Mouse (Mus musculus): ENCODE measurements around the gene Abhd12b. TPM values are rescaled to one million over a fixed set of nuclear protein-coding genes. Genes with fewer than 3 reads are reported as not detected.

Gene Abhd12b
- total RNA-seq (2021) (not detected), polyA plus RNA-seq (2012; rRNA removed) (not detected in 2 replicates)
- long read RNA-seq: 0 reads

DNA sequence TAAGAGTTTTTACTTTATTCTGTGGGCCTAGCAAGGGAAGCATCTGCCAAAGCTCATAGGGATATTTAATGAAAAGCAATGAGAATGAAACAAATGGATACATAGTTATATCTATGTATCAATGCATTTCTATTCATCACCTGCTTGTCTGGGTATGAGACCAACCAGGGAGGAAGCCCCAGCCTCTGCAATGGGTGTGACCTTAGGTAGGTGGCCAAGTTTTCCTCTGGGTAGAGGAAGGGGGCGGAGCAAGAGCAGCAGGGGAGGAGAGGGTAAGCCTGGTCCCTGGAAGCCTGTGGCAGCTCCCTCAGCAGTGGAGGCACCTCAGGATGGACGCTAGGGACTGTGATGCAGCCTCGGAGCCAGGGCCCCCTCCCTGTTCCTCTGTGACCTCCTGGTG lies at the start of gene Abhd12b:
Gene Abhd12b, plus strand, starts transcription at position 301 of the 400 bp plus-strand sequence.
- no peak for DNase-seq

- DNase-seq: peak; percentile 25
Observed at GRCm38 (mm10) chr12:70104199-70104598, 49.7 kb upstream of the Abhd12b start.

- DNase-seq: no peak
Observed at GRCm38 (mm10) chr12:70104776-70105420, 49.0 kb upstream of the Abhd12b start.

- no peak for DNase-seq
Observed at GRCm38 (mm10) chr12:70105885-70106284, 48.1 kb upstream of the Abhd12b start.

DNA sequence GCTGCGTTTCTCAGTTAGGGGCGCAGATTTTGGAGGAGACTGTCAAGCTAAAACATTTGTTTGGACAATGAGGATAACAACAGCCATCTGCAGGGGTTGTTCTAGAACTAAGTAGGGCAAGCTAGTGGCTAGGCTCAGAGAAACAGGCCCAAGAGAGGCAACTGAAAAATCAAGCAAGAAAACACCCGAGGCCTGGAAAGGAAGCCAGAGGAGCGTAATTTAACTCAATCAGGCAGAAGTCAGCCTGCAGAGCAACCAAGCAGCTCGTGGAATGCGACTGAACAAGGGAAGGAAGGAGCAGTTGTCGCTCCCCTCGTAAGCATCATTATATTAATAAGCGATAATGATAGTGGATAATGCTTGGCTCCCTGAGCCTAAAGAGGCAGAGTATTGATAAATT lies 47.4 kb upstream of the Abhd12b start:
- DNase-seq: no peak

- no peak for DNase-seq
Observed at GRCm38 (mm10) chr12:70108104-70108503, 45.8 kb upstream of the Abhd12b start.

- DNase-seq: peak; percentile 56
Observed at GRCm38 (mm10) chr12:70109921-70110320, 44.0 kb upstream of the Abhd12b start.

- peak; percentile 28 for DNase-seq
Observed at GRCm38 (mm10) chr12:70110375-70111116, 43.4 kb upstream of the Abhd12b start.

DNA sequence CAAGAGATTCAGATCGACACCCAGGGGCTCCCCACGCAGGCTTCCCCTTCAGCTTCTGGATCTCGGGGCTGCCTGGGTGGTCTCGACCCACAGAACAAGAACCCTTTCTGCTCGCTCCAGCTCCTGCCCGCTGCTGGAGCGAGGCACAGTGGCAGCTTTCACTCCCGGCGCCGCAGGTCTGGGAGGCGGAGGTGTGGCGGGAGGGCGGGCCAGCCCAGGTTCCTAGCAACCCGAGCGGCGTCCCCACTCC lies 42.9 kb upstream of the Abhd12b start:
- peak; percentile 71 for DNase-seq

DNA sequence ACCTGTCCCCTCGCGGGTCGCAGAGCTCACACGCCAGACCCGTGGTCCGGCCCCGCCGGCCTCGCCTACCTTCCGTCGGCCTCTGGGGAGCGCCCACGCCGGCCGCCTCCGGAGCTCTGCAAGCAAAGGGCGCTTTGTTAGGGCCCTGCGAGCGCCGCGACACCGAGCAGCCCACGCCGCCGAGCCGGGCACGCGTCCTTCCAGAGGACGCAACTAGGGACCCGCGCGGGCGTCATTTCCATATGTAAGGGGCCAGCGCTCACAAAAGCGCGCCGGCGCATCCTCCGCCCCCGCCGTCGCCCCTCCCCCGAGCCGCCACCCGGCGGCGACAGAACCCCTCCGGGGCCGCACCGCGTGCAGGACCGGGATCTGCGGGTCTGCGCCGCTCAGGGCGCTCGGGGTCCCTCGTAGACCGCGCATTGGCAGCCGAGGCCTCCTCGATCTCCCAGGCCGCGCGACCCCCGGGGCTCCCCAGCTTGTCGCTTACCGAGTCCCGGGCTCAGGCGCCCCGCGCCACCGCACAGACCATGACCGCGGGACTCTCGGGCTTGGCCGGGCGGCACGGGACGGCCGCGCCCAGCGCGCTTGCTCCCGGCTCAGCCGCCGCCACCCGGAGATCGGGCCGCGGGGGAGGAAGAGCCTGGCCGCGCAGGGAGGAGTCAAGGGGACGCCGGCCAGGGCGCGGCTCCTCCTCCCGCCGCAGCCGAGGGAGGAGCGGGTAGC lies 42.4 kb upstream of the Abhd12b start:
- peak; percentile 92 for DNase-seq

DNA sequence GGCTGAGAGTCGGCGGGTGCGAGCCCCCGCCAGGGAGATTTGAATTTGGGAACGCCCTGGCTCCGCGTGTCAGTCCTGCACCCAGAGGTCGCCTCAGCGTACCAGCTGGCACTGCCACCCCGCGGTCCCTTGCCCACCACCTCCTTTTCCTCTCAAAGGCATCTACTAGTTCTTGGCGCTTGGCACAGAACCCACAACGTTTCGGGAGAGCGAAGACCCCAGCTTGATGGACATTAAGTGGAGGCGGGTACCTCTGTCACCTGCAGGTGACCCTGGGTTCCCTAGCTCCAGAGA lies 41.9 kb upstream of the Abhd12b start:
- DNase-seq: no peak

- no peak for DNase-seq
Observed at GRCm38 (mm10) chr12:70113351-70113750, 40.6 kb upstream of the Abhd12b start, which contains the start of gene Nin. Gene Nin, minus strand, starts transcription at chr12:70113717.

GRCm38 (mm10) chr12:70117146-70117545 lies 36.8 kb upstream of the Abhd12b start:
- DNase-seq: peak; percentile 77

DNA sequence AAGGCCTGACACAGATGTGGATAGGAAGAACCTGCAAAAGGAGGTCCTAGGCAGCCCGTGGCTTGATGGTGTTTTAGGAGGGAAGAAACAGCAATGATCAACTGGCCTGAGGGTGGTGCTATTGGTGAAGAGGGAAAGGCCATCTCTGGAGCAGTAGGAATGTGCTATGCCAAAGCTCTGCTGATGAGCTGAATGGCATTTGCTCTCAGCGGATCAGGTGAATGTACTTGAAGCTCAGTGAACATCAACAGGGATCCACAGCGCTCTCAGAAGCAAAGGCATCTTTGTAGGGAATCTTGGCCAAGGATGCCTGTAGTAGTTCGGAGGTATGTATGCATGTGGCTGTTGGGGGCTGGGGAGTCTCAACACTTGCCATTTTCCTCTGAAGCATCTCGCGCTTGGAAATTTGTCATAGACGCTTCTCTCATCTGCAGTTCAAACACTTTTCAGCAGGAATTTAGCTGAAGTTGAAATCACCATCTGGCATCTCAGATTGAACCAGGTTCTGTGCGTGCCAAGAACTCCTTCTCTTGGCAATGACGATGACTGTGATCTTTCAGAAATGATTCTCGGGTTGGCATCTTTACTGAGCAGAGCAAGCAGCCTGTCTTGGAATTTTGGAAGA lies 35.1 kb upstream of the Abhd12b start:
- DNase-seq: no peak

DNA sequence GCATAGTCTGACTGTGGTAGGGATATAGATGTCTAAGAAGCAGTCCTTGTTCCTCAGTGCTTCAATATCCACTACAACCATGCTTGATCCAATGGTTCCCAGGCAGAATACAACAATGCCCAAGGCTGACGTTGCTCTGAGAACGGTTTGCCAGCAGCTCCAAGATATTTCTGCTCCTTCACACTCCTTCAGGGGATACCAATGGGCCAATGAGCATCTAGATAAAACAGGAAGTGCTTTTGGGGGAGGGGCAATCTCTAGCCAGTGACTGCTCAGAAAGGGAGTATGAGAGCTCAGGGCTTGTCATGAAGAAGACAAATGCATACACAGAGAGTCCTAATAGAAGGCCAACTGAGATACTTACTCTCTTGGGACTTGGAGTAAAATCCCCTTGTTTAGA lies 34.4 kb upstream of the Abhd12b start:
- no peak for DNase-seq

DNA sequence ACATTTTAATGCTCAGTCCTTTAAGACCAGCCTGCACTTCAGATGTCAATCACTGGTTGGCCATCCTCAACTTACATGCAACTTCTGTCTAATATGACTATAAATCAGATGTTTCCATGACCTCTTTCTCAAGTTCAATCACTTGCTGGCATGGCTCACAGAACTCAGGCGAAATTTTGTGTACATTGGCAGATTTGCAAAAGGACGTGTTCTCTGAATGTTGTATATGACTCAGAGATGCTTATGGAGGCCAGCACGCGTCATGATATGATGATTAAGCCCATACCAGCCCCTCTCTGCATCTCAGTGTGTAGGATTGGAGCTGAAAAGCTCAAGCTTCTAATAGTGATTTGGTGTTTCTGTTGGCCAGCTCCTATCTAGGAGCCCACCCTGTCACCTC lies 27.3 kb upstream of the Abhd12b start:
- DNase-seq: no peak

DNA sequence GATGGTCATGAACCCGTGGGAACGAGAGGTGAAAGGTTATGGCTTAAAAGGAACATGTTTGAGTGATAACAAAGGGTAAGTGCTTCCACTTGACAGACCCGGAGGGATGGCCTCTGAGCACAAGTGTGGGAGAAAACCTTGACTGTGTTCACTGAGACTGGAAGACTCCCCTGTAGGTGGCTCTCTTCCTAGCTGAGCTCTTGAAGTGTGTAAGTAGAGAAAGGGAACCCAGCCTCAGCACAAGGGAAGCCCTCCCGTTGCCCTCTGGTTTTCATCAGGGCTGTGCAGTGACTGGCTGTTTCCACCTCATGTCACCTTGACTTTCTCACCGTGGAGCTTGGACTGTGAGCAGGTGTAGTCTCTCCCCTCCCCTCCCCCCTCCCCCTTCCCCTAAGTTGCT lies 24.8 kb upstream of the Abhd12b start:
- no peak for DNase-seq

GRCm38 (mm10) chr12:70131042-70131675 lies 22.8 kb upstream of the Abhd12b start:
- no peak for DNase-seq

GRCm38 (mm10) chr12:70134627-70135235 lies 19.2 kb upstream of the Abhd12b start:
- DNase-seq: no peak

DNA sequence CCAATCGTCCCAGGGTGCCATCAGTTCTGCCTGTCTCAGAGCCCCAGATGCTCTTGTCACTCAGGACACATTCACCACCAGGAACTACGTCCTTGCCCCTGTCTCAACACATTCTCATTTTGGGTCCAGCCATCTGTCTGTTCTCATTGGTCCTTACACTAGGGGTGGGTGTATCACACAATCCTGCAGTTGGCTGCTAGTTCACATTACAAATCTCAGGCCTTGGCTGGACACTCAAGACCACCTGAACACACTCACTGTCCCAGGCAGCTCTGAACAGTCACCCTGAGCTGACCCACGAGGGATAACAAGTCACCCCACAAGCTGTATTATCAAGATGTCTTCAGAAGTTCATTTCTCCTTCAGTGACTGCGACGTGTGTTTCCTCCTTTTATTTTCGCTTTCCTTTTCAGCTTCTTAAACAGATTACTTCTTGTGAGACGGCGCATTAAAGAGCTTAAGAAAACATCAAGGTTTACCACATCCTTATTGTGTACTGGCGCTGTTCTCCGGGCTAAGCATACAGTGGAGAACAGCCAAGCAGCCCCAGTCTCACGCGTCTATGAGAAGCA lies 17.7 kb upstream of the Abhd12b start:
- DNase-seq: no peak

DNA sequence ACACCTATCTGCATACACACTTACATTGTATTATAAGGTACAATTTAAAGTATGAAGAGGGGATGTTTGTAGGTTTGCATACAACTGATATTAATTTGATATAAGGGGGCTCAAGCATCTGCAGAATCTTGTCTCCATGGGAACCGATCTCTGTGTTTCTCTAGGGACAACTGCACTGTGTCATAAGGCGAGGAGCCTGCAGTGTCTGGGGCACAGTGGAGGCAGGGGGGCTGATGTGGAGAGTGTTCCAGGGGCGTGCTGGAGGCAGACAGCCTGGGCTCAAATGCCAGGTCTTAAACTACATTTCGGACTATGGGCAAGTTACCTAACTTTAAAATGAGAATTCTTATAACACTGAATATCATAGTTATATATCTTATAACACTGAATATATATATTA lies 16.8 kb upstream of the Abhd12b start:
- no peak for DNase-seq

DNA sequence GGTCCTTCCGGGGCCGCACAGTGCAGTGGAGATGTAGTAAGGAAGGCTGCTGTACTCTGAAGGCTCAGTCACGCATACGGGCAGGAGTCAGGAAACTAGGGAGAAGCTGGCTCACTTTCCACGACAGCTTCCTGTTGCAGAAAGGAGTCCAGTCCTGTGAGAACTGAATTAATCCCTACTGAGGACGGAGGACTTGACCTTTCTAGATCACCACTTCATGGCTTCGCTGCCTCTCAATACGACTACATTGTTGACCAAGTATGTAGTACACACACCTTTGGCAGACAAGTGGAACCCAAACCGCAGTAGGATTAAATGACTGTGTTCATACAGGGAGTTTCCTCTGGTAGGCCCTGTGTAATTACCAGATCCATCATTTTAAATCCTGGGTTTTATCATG lies 16.3 kb upstream of the Abhd12b start:
- DNase-seq: no peak

Measured in adrenal gland, adult 2 months (tissue).